Mouse (Mus musculus) T-helper 2 cell (primary cell): ENCODE measurements around the gene Ap4s1.
"Not testable (repeated sequence)": the region's sequence is repeated elsewhere in the genome, so short reads cannot be mapped to it uniquely, and the experiment has no call there.

Experiments
- in situ Hi-C: fragments of 300-600 bp; cut with MboI, MseI; formaldehyde crosslinking; loops from one replicate; pipeline ENCODE4 v1.15.1; 2025; ENCODE audit warnings: high pct_unique_total_duplicates

Gene Ap4s1

GRCm38 (mm10) chr12:51690893-51691844, at the start of gene Ap4s1:
Gene Ap4s1, plus strand, starts transcription at chr12:51691033.
- in situ Hi-C loops, result loop anchor here (10.0 kb wide), 1 partner anchor 914 kb away; no protein-coding TSS in a partner anchor

GRCm38 (mm10) chr12:51641871-51642270, 49.0 kb upstream of the Ap4s1 start:
- in situ Hi-C loops, result no loop called here

GRCm38 (mm10) chr12:51649401-51649800, 41.4 kb upstream of the Ap4s1 start:
- in situ Hi-C loops, result not testable (repeated sequence)

- in situ Hi-C loops, result no loop called here
Observed at GRCm38 (mm10) chr12:51655944-51656465, 34.8 kb upstream of the Ap4s1 start.

- in situ Hi-C loops, result loop anchor here (10.0 kb wide), 1 partner anchor 82 kb away; no protein-coding TSS in a partner anchor
Observed at GRCm38 (mm10) chr12:51663011-51663410, 27.8 kb upstream of the Ap4s1 start.

- in situ Hi-C loops, result loop anchor here (10.0 kb wide), 1 partner anchor 81 kb away; no protein-coding TSS in a partner anchor
Observed at GRCm38 (mm10) chr12:51663908-51664307, 26.9 kb upstream of the Ap4s1 start.

GRCm38 (mm10) chr12:51666708-51667430, 24.0 kb upstream of the Ap4s1 start:
- in situ Hi-C loops, result loop anchor here (10.0 kb wide), 1 partner anchor 78 kb away; no protein-coding TSS in a partner anchor

GRCm38 (mm10) chr12:51671231-51671891, 19.5 kb upstream of the Ap4s1 start:
- in situ Hi-C loops, result no loop called here

- in situ Hi-C loops, result no loop called here
Observed at GRCm38 (mm10) chr12:51673270-51673669, 17.6 kb upstream of the Ap4s1 start.

- in situ Hi-C loops, result no loop called here
Observed at GRCm38 (mm10) chr12:51676442-51676841, 14.4 kb upstream of the Ap4s1 start.

GRCm38 (mm10) chr12:51678844-51679243, 12.0 kb upstream of the Ap4s1 start:
- in situ Hi-C loops, result no loop called here

GRCm38 (mm10) chr12:51688546-51688945, 2.3 kb upstream of the Ap4s1 start:
- in situ Hi-C loops, result no loop called here

- in situ Hi-C loops, result loop anchor here (10.0 kb wide), 1 partner anchor 913 kb away; no protein-coding TSS in a partner anchor
Observed at GRCm38 (mm10) chr12:51691845-51692632, 1.2 kb downstream of the Ap4s1 start, which contains the start of gene Strn3. Gene Strn3, minus strand, starts transcription at chr12:51691897.

GRCm38 (mm10) chr12:51692870-51693269, 2.0 kb downstream of the Ap4s1 start:
- in situ Hi-C loops, result loop anchor here (10.0 kb wide), 1 partner anchor 912 kb away; no protein-coding TSS in a partner anchor

GRCm38 (mm10) chr12:51693419-51693818, 2.6 kb downstream of the Ap4s1 start:
- in situ Hi-C loops, result loop anchor here (10.0 kb wide), 1 partner anchor 911 kb away; no protein-coding TSS in a partner anchor

GRCm38 (mm10) chr12:51694096-51694495, 3.3 kb downstream of the Ap4s1 start:
- in situ Hi-C loops, result loop anchor here (10.0 kb wide), 1 partner anchor 911 kb away; no protein-coding TSS in a partner anchor

GRCm38 (mm10) chr12:51694966-51695365, 4.1 kb downstream of the Ap4s1 start:
- in situ Hi-C loops, result loop anchor here (10.0 kb wide), 1 partner anchor 910 kb away; no protein-coding TSS in a partner anchor

GRCm38 (mm10) chr12:51696157-51696556, 5.3 kb downstream of the Ap4s1 start:
- in situ Hi-C loops, result loop anchor here (10.0 kb wide), 1 partner anchor 909 kb away; no protein-coding TSS in a partner anchor

- in situ Hi-C loops, result loop anchor here (10.0 kb wide), 1 partner anchor 905 kb away; no protein-coding TSS in a partner anchor
Observed at GRCm38 (mm10) chr12:51699623-51700393, 9.0 kb downstream of the Ap4s1 start.
